Mouse (Mus musculus) macrophage (primary cell): ENCODE results near the gene Hexa. TPM values are rescaled to one million over a fixed set of nuclear protein-coding genes. Genes with fewer than 3 reads are reported as not detected.

Source experiments
- H3K27ac ChIP-seq: fragments of 350-480 bp; formaldehyde crosslinking; 2 replicates; pipeline ENCODE4 v1.9.0; 2021
- H3K36me3 ChIP-seq: fragments of 350-480 bp; formaldehyde crosslinking; 2 replicates; pipeline ENCODE4 v1.9.0; 2021; ENCODE audit errors: inconsistent target
- H3K4me3 ChIP-seq: fragments of 350-480 bp; formaldehyde crosslinking; 2 replicates; pipeline ENCODE4 v1.9.0; 2021; ENCODE audit errors: inconsistent target
- H3K79me2 ChIP-seq: fragments of 350-480 bp; formaldehyde crosslinking; 2 replicates; pipeline ENCODE4 v1.9.0; 2021; ENCODE audit errors: inconsistent target
- WGBS: methylation state at CpG from one replicate; pipeline ENCODE4 v1.1.7; 2026; ENCODE audit warnings: inconsistent platforms; ENCODE audit not compliant: missing documents; 5-methylcytosine and 5-hydroxymethylcytosine counted together
- polyA plus RNA-seq: library from polyadenylated mRNA; stranded (reverse); fragments of 250-400 nt; gene quantifications from 3 replicates; pipeline ENCODE4 v1.2.4, GENCODE M21; 2018; ENCODE audit warnings: inconsistent platforms

Hexa gene
- polyA plus RNA-seq, 1 experiment from 2014 or later: 1,761 TPM

DNA sequence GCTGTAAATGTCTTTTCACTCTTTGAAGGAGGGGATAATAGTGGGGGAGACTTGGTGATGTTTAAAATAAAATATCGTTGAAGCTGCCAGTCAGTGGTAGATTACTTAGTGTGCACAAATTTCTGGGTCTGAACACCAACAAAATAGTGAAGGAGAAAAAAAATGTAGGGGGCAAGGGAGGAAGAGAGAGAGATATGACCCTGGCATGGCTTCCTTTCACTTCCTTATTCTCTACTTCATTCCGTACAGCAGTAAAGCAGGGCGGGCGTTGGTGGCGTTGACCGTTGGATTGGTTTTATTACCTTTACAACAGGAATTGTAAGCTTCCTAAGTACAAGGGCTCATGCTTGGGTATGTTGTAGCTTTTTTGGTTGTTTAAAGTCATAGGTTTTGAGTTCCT, 2.3 kb downstream of the Hexa start:
- Histone ChIP-seq H3K79me2 (peaks cover 71% of the 10 kb centered on the region), H3K4me3 (peak overlapping the region; percentile 76), H3K36me3 (0 out of 2 replicates have a peak, but pooled peaks cover 3% of the 10 kb centered on the region), H3K27ac (peak overlapping the region; percentile 99)
- 4% methylated on average over 6 of the region's 6 CpGs for WGBS

DNA sequence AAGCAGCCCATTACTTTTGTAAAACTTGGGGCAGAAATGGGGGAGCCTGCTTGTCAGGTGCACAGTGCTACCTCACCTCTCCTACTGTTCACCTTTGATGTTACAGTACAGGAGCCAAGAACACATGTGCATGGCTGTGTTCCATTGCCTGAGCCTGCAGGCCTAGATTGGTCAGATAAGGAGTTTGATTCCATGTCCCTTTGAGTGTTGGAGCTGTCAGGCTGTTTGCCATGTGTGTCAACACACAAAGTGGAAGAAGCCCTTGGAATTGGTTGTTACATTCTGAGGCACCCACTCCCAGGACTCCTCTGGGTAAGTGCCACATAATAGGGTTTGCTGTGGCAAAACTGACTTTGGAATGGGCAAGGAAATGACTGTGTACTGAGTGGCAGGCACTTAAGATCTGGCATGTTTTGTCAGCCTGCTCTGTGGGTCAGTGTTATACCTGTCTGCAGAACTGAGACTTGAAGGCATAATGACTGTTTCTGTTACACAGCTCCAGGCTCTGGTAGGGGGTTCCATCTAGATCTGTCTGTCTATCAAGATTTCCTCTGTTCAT, 3.5 kb downstream of the Hexa start:
- H3K79me2 ChIP-seq: peaks cover 83% of the 10 kb centered on the region
- peak overlapping the region; percentile 99 for H3K27ac ChIP-seq
- 0 out of 2 replicates have a peak, but pooled peaks cover 5% of the 10 kb centered on the region for H3K36me3 ChIP-seq

DNA sequence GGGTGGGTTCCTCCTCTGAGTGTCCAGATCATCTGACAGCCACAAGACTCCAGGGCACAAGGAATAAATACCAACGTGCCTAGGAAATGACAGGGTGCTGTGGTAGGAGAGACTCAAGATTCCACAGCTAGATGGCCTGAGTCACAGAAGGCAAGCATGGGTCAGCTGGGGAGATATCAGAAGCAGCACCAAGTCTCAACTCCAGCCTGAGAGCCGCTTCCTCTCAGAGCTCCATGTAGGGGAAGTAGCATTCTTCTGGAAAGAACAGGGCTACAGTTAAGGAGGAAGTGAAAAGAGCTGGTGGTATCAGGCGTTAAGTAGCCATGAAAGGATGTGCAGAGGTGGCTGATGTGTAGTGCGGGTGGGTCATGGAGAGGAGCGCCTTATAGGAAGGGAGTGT, 5.4 kb downstream of the Hexa start:
- 0% methylated on average over 5 of the region's 5 CpGs for WGBS
- H3K79me2 ChIP-seq: peaks cover 96% of the 10 kb centered on the region
- no peak overlapping the region for H3K4me3 ChIP-seq
- peak overlapping the region; percentile 99 for H3K27ac ChIP-seq
- H3K36me3 ChIP-seq: peaks cover 14% of the 10 kb centered on the region; the same call in 1 of the 2 replicates

More for the DNA sequence above, 3.5 kb downstream of the Hexa start:
- H3K4me3 ChIP-seq: peak overlapping the region; percentile 76

DNA sequence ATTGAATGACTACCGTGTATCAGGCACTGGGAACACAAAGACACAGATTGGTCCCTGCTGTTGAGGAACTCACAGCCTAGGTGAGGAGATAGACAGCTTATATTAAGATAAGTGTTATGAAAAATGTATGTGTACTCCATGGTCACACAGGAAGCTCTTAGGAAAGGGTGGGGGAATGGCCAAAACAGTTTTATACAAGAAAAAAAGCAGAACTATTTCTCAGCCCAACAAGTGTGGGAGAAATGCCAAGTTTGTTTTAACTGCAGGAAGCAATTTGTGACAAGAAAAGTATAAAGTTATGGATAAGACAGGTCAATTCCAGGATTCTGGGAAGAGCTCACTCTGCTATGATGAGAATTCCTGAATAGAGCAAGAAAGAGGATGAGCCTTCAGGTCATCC, 8.5 kb downstream of the Hexa start:
- no peak overlapping the region for H3K4me3 ChIP-seq
- H3K79me2 ChIP-seq: peaks cover 96% of the 10 kb centered on the region
- peak overlapping the region; percentile 99 for H3K27ac ChIP-seq
- WGBS: 0% methylated on average over 1 of the region's 1 CpGs
- peaks cover 32% of the 10 kb centered on the region; the same call in 1 of the 2 replicates for H3K36me3 ChIP-seq

DNA sequence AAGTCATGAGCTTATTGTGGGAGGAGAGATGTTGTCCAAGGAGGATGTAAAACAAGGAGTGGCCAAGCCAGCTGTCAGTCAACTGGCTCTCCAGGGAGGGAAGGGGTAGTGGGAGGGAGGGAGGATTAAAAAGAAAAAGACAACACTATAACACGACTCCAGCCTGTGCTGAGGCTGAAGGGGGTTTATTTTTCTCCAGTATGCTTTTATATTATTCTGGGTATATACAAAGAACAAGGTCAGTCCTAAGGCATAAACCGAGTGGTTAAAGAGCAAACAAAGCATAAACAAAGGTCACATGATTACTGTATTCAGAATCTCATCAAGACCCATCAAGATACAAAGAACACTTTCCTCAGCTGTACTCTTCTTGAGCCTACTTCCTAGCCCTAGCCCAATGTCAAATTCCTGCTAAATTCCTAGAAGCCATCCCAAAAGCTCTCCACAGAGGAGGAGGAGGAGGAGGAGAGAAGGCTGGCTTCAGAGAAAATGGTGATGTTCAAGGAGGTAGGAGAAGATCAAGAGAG, 9.7 kb downstream of the Hexa start:
- H3K4me3 ChIP-seq: no peak overlapping the region
- H3K27ac ChIP-seq: peak overlapping the region; percentile 99
- peaks cover 42% of the 10 kb centered on the region; the same call in 1 of the 2 replicates for H3K36me3 ChIP-seq
- peaks cover 96% of the 10 kb centered on the region for H3K79me2 ChIP-seq
- WGBS: 36% methylated on average over 2 of the region's 2 CpGs

DNA sequence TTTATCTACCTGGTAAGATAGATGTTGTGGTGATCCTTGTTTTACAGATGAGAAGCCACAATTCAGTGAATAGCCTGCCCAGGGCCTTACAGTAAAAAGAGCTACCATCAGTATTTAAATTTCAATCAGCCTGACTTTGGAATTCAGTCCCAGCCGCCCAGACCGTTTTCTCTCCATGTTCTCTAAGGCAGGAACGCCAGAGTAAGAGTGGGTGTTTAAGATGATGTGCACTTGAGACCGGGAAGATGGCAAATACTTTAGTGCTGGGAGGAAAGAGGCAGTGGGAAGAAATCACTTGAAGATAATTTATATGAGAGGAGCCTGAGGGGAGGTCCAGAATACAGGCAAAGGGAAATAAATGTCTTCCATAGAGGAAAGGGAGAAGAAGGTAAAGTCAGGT, 10.7 kb downstream of the Hexa start:
- peak overlapping the region; percentile 50 for H3K27ac ChIP-seq
- H3K36me3 ChIP-seq: peaks cover 53% of the 10 kb centered on the region
- H3K79me2 ChIP-seq: peaks cover 100% of the 10 kb centered on the region
- 96% methylated on average over 4 of the region's 4 CpGs for WGBS
- no peak overlapping the region for H3K4me3 ChIP-seq

DNA sequence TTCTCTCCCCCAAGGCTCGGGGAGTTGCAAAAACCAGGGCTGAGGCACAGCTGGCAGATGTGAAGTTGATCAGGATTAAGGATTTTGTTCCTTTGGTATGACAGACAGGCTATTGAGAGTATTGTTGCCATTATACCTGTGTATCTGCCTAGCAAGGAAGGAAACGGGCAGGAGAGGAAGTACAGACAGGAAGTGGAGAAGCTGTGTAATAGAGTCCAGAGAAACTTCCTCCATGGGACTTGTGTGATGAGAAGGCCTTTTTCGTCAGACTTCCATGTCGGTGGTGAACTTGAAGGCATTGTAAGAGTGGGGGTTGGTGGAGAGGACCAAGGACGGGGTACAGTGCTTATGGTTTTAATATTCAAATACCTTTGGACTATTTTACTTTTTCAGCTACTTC, 11.7 kb downstream of the Hexa start:
- peak overlapping the region; percentile 50 for H3K27ac ChIP-seq

DNA sequence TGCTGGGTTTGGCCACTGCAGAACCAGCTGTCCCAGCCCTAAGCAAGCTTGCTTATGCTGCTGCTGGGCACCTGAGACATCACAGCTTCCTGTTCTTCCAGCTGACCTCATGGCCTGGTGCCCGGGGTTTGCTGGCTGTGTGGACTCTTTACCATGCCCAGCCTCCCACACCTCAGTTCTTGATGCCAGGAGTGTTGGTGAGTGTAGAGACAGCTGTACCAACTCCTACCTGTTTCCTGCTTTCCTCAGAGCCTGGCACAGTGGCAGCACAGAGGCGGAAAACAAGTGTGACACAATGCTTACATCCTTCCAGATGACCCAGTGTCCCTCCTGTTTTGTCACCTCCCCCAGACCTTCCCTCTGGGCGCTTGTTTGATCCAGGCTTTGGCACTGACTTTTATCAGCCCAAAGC, 12.3 kb downstream of the Hexa start:
- peak overlapping the region; percentile 50 for H3K27ac ChIP-seq
- peaks cover 61% of the 10 kb centered on the region for H3K36me3 ChIP-seq
- WGBS: 45% methylated on average over 3 of the region's 3 CpGs
- H3K79me2 ChIP-seq: peaks cover 99% of the 10 kb centered on the region
- H3K4me3 ChIP-seq: no peak overlapping the region

More for the DNA sequence above, 11.7 kb downstream of the Hexa start:
- Histone ChIP-seq H3K4me3 (no peak overlapping the region), H3K36me3 (peaks cover 60% of the 10 kb centered on the region), H3K79me2 (peaks cover 99% of the 10 kb centered on the region)
- WGBS: 25% methylated on average over 5 of the region's 5 CpGs

DNA sequence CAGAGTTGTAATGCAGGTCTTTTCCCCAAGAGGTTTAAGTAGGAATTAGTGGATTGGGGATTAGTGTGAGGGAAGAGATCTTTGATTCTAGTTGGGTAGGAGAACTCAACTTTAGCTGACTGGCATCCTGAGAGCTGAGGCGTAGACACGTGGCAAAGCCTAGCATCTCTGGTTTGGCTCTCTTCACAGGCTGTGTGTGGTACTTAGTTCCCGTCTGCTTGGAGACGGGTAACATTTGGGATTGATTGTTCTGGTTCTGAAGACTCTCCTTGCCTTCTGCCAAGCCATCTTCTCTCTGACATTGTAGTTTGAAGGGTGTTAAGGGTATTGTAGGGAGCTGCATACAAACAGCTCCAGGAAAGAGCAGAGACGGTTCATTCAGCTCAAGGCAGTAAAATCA, 13.3 kb downstream of the Hexa start:
- peaks cover 69% of the 10 kb centered on the region for H3K36me3 ChIP-seq
- peaks cover 99% of the 10 kb centered on the region for H3K79me2 ChIP-seq
- no peak overlapping the region for H3K27ac ChIP-seq
- 95% methylated on average over 5 of the region's 5 CpGs for WGBS
- H3K4me3 ChIP-seq: no peak overlapping the region

DNA sequence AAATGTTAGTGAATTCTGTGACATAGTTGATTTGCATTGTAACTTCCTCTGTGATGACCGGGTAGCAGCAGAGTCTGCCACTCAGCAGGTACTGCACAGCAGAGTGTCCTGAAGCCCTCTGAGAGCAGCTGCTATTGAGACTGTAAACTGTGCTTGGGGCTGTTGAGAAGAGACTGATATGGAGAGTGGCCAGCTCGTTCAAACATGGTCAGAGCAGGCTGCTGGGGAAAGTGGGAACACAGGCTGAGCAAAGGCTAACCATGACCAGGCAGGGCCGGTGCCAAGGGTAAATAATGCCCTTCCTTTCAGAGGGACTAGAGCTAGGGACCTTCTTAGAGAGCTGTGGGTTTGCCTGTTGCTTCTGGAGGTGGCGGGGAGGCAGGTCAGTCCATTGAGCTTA, 14.4 kb downstream of the Hexa start:
- H3K27ac ChIP-seq: no peak overlapping the region
- peaks cover 99% of the 10 kb centered on the region for H3K79me2 ChIP-seq
- 93% methylated on average over 4 of the region's 4 CpGs for WGBS
- H3K36me3 ChIP-seq: peaks cover 80% of the 10 kb centered on the region
- no peak overlapping the region for H3K4me3 ChIP-seq

DNA sequence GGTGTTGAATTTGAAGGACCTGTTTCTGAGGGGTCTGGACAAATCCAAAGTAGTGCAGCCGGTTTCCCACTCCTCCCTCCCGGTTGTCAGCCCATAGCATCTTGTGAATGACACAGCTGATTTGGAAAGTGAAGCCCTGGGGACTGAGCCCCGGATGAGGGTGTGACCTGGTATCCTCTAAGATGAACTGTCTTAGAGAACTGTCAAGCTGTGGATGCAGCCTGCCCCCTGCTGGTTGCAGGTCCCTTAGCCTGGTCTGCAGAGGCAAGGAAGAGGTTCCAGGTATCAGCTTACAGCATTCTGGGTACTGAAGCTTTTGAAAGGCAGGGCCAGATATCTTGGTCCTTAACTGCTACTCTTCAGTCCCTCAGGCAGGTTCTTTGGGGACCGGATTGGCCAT, 26.3 kb downstream of the Hexa start:
- Histone ChIP-seq H3K36me3 (peaks cover 47% of the 10 kb centered on the region), H3K4me3 (no peak overlapping the region), H3K79me2 (peaks cover 18% of the 10 kb centered on the region; the same call in 1 of the 2 replicates), H3K27ac (no peak overlapping the region)
- 20% methylated on average over 4 of the region's 4 CpGs for WGBS

DNA sequence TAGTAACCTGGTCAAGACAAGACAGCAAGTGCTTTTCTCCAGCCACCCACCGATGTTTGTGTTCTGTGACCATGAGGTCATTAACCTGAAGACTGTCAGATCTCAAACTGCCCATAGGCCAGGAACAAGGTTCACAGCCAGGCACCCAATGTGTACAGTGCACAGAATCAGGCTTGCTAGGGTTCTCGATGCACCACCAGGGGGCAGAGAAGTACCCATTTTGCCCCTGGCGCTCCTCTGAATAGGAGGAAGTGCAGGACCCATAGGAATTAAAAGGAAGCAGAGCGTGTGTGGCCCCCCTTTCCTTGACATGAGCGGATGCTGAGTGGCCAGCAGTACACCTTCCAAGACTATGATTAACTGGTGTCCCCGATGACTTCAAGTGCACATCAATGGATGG, 27.8 kb downstream of the Hexa start:
- Histone ChIP-seq H3K4me3 (no peak overlapping the region), H3K27ac (no peak overlapping the region), H3K36me3 (peaks cover 32% of the 10 kb centered on the region), H3K79me2 (peaks cover 3% of the 10 kb centered on the region; the same call in 1 of the 2 replicates)
- 10% methylated on average over 6 of the region's 6 CpGs for WGBS

DNA sequence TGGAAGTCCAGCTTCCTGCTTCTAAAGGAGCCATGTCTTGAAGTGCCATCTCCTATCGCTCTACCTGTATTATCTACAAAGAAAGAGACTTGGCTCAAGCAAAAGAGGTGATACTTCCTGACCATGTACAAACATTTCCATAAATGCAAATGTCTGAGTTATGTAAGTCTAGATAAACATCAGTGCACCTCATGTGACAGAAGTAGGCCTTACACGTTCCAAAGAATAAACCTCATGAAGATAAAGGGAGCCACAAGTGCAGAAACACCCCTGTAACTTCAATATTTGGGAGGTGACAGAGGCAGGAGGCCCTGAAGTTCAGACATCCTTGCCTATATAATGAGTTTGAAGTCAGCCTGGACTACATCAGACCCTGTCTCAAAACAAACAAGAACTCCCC, 32.5 kb downstream of the Hexa start:
- Histone ChIP-seq H3K4me3 (no peak overlapping the region), H3K36me3 (no peaks in the 10 kb centered on the region), H3K79me2 (no peaks in the 10 kb centered on the region), H3K27ac (no peak overlapping the region)
- WGBS: 75% methylated on average over 2 of the region's 2 CpGs

DNA sequence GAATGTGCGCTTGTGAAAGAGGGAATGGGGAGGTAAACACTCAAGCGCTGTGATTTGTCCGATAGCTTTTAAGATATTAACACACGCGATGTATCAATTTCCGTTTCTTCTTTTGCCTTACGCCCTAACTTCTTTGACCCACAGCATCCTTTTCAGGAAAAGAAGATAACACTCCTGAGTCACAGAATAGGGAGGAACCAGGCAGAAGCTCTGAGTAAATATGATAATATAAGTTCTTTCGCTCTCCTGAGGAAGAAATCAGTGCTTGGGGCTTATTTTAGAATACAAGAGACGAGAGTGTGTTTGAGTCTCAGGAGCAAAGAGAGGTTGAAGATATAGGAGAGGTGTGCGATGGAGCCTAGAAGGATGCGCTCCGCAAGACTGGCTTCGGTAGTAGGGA, 38.1 kb downstream of the Hexa start:
- peak overlapping the region; percentile 5 for H3K4me3 ChIP-seq
- WGBS: 24% methylated on average over 11 of the region's 13 CpGs

DNA sequence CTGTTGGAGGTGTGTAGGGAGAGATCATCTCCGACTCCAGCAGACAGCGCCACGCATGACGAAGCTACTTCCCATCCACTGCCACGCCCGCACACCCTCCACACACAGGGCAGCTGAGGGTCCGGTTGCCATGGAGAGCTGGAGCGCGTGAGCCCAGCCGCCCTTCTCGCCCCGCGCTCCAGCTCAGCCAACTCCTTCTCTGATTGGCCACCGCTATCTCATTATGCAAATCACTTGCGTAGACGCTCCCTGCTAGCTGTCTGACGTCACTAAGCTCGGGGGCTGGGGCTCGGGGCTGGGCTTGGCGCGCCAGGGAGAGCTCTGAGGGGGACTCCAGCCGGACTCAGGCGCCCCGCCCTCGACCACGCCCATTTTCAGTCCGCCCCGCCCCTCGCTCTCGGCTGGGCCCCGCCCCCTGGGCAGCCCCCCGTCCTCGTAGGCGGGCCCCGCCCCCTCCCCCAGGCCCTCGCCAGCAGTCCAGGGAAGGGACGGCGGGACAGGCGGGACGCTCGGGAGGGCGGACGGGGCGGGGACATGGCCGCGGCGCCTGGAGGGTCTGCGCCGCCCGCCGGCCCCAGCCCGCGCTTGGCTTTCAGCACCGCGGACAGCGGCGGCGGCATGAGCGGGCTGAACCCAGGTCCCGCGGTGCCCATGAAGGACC, 38.6 kb downstream of the Hexa start, which contains the start of gene Celf6:
Gene Celf6 (plus strand): TSS at position 74 of the 661 bp plus-strand sequence.
- Histone ChIP-seq H3K36me3 (no peaks in the 10 kb centered on the region), H3K79me2 (no peaks in the 10 kb centered on the region), H3K4me3 (peak within 1 kb of the TSS; percentile 5), H3K27ac (no peak within 1 kb of the TSS)
- WGBS: 1% methylated on average over 40 of the region's 61 CpGs

More for the DNA sequence above, 38.1 kb downstream of the Hexa start:
- no peaks in the 10 kb centered on the region for H3K36me3 ChIP-seq
- no peak overlapping the region for H3K27ac ChIP-seq
- no peaks in the 10 kb centered on the region for H3K79me2 ChIP-seq
